Mouse (Mus musculus) mouse embryonic stem cell (cell line): ENCODE data around the gene Glyctk.

Experiments
- in situ Hi-C, 2 experiments: fragments of 300-500 bp; cut with MboI; formaldehyde crosslinking; loops; 1 replicate in 1 of 2; 3 replicates in 1 of 2; pipeline ENCODE4 v1.14.3; 2019 to 2020; ENCODE audit warnings: low sequenced_read_pairs in 2 of 2, low pct_unique_long_range_greater_than_20kb in 1 of 2, mixed read lengths in 1 of 2; ENCODE audit not compliant: unreplicated experiment in 1 of 2

Gene Glyctk

DNA sequence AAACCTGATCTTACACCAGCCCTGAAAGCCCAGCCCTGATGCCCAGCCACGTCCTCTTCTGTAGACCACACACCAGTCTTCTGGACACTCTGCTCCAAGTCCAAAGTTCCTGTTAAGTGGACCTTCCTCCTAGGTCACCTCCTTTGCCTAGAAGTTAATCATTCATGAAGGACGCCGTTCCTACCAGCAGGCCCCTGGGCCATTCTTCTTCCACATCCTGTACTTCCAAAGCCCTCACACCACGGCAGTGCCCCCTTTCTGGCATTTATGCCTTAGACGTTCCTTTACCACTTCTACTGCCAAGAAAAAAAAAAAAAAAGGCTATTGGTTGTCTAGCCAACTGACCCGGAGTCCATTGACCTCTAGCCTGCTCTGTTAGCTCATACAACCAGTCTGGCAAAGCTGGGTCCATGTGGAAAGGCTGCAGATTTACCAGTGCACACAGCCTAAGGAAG is at the start of gene Glyctk:
TSS of gene Glyctk (minus strand) at position 102 of the 455 bp plus-strand sequence.
- in situ Hi-C loops: no loop called here

DNA sequence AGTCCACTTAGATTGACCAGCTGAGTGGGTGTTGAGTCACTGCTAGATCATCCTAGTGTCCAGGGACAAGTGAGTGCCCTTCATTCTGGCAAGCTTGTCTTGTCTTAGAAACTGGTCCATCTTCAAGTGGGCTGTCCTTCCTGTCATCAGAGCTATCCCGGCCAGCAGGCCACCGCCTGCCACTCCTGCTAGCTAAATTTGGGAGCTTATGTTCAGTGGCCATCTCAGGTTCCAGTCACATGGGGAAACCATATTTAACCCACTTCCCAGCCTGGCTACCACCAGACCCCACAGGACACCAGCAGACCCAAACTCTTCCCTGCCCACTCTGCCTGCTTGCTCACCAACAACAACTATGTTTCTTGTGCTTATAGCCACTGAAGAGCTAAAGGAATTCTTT is 48.6 kb upstream of the Glyctk start:
- in situ Hi-C loops: no loop called here

DNA sequence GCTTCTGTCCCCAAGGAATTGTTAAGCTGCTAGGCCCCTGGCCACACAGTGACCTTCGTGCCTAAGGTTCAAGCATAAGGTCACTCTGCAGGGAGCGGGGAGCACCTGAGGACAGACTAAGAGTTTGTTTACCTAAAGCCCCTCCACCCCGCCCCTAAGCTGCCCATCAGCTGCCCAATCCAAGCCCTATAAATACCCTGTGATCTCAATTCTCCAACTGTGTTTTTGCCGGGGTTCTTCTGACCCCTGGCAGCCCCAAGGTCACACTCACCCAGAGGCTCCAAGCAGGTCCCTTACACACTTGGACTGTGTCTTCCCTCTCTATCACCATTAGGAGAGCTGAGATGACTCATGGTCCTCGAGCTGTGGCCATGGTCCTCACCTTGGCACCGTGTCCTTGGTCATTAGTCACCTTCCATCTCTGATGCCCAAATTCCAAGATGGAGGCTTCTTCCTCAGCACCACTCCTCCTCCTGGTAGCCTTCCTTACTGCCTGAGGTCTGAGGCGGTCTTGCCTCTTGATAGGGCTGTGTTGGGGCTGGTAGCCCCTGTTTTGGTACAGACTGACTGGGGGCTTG is 47.9 kb upstream of the Glyctk start:
- in situ Hi-C loops: no loop called here

DNA sequence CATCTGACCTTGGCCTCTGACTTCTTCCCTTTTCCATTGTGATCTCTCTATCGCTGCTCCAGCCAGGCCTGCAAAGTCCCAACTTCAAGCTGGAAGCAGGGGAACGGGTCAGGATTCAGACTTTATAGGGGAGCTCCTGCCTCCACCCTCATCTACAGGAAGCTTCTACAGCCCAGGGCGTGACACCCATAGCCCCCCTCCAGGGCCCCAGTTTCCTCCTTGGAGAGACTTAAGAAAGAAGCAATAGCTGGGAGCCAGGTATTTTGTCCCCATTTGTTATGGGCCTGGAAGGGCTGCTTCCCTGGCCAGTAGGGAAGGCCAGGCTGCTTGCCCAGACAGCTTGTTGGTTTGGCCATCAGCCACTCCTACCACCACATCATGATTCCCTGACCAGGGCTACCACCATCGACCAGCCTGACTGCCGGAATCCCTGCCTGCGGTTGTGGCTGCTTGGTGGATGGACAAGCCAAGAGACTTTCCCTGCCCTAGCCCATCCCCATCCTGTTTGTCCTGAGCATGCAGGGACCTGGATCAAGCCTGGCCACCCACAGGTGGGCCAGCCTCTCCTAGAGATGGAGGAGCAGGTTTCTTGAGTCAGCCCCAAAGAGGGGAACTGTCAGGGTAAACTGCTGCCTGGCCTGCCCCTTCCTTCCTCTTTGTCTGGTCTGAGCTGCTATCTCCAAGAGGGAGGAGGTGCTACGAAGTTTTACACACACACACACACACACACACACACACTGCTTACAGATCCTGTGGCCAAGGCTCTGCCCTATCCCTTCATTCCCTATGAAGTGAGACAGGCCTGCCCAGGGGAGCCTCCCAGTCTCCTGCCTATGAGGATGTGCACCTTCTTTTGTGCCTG is 46.3 kb upstream of the Glyctk start:
- in situ Hi-C loops: no loop called here

DNA sequence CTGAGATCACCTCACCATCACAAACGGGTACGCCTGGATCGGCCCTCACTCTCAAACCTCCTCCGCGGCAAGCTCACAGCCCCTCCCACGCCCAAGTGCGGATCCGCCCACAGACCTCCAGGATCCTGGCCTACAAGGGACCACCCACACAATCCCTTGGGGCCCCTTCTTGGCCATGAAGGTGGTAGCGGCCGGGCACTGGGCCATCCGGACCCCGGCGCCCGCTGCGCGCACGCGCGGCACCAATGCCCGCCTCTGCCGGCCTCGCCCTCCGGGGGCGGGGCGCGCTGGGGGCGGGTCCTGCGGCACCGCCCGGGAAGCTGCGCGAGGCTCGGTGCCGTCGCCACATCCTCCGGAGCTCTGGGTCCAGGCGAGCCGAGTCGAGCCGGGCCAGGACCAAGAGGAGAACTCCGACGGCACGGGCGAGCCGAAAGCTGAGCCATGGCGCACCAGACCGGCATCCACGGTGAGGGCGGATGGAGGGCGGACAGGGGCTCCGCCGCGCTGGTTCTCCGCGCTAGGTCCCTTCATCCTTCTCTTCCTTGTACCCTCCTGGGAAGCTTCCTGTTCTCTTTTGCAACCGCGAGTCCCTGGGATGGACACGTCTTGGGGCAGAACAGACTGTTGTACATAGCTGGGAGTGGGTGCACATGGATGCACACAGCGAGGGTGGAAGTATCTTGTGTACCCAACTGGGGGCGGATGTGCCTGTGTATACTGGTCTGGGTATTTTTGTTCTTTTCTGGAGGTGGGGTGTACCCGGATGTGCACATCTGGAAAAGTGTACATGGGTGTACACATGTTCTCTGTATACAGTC is 45.1 kb upstream of the Glyctk start, which contains the start of gene Twf2:
TSS of gene Twf2 (plus strand) at position 290 of the 818 bp plus-strand sequence.
- in situ Hi-C loops: no loop called here

DNA sequence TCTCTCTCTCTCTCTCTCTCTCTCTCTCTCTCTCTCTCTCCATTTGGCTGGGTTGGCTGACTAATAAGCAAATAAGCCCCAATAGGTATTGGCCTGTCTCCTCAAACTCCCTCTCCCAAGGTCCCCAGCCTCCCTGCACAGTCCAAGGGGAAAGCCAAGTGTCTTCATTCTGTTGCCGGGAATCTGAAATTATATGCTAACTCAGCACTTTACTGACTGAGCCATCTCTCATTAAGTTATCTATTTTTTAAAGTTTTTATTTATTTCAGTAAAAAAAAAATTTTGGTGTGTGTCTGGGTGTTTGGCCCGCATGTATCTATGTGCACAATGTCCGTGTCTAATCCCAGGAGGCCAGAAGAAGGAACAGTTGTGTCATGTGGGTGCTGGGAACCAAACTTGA is 44.0 kb upstream of the Glyctk start:
- in situ Hi-C loops: no loop called here

DNA sequence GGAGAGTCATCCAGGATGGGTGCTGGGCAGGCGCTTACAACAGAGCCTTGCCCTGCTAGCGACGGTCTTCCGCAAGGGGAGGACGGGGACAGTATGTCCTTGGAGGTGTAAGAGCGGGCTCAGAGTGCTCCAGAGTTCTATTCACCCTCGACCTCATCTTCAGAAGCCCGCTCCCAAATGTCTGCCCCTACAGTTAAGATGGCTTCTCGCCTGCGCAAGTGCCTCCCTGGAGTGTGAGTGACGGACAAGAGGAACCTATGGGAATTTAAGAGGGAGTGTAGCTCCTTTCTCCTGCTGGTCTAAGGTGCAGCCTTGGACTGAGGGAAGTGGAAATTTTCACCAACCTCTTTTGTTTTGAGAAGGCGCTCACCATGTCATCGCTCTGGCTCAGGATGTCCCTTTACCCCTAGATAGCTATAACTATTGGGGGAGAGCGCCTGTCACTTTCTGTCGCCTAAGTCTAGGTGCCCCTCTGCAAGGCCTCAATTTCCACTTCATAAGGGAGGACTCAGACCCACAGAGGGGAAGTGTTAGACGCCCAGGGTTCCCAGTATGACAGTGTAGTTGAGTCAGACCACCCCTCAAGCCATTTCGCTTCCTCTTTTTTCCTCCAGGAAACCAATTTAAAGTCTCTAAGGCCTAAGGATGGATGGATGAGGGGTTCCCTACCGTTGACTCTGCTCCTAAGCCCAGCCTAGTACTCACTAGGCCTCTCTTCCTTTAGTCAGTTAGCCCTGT is 41.8 kb upstream of the Glyctk start, which contains the start of gene Ppm1m:
TSS of gene Ppm1m (minus strand) at position 212 of the 738 bp plus-strand sequence.
- in situ Hi-C loops: loop anchor here in 1 of 2 experiments (25.0 kb wide), 1 partner anchor 638 kb away; no protein-coding TSS in a partner anchor

DNA sequence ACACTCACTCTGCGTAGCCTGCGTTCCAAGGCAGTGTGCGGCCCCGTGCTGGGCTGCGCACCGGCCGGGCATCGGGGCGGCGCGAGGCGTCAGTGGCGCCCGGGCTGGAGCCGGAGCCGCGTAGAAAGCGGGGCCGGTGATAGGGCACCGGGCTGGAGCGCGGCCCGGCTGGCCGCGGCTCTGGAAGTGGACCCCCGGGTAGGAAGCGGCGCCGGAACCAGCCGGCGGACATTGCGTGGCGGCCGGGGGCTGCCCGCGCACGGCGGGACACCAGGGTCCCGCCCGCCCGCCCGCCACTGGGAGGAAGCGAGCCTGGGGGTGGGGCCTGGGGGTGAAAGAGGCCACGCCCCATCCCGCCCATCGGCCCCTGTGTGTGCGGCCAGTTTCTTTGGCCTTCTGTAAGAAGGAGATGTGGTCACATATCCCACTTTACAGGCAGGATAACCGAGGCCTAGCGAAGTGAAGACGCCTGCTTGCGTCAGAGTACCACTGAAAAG is 41.1 kb upstream of the Glyctk start:
- in situ Hi-C loops: loop anchor here in 1 of 2 experiments (25.0 kb wide), 1 partner anchor 638 kb away; no protein-coding TSS in a partner anchor

DNA sequence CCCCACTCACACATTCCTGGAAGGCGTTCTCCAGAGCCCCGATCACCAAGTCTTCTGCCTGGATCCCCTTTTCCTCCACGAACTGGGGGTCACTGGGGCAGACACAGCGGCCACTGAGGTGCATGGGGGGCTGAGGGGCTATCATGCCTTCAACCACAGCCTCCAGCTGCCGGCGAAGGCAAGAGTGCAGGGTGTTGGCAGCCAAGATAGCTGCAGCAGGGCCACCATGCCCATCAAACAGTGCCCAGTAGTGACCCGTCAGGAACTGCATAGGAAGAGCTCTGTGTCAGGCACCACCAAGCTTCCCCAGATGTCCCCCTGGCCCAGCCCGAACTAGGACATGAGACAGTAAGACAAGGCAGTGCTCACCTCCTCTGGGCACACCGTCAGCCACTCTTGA is 39.8 kb upstream of the Glyctk start:
- in situ Hi-C loops: loop anchor here in 1 of 2 experiments (25.0 kb wide), 1 partner anchor 640 kb away; no protein-coding TSS in a partner anchor

DNA sequence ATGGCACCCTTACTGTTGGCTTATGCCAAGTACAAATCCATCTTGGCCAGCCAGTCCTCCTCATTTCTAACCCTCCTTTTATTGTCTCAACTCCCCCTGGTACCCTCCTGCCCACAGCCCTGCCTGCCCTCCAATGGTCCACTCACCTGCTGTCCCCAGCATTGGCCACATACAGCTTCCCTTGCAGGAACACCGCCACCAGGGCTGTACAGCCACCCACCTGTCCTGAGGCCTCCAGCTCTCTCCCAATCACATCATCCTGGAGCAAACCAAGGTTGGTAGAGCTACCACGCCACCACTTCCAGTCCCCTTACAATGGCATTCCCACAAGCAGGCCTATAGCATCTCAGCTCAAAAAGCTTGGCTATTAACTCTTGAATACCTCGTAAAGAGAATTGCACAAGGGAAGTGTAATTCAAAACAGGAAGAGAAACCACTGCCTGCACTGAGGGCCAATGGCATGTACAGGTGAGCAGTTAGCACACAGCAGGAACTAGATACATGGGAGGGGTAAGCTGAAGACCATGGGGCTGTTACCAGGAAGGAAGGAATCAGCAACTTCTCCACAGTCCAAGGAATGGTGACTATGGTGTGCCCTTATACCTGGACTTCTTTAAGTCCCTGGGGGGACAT is 39.3 kb upstream of the Glyctk start:
- in situ Hi-C loops: loop anchor here in 1 of 2 experiments (25.0 kb wide), 1 partner anchor 640 kb away; no protein-coding TSS in a partner anchor

DNA sequence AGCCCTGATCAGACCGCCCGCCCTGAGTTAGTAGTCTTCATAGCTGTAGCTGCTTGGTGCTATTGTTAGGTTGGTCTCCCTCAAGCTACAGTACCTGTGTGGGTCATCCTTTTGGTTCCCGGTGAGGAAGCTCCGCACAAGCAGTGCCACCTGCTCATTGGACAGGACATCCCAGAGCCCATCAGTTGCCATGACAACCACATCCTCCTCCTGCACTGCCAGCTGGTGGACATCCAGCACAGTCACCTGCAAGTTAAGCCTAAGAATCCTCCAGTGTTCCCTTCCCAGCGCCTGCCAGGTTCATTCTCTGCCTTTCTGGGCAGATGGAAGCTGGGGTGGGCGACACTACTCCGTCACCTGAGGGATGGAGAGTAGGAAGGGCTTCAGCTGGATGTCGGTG is 37.8 kb upstream of the Glyctk start:
- in situ Hi-C loops: loop anchor here in 1 of 2 experiments (25.0 kb wide), 1 partner anchor 642 kb away; no protein-coding TSS in a partner anchor

DNA sequence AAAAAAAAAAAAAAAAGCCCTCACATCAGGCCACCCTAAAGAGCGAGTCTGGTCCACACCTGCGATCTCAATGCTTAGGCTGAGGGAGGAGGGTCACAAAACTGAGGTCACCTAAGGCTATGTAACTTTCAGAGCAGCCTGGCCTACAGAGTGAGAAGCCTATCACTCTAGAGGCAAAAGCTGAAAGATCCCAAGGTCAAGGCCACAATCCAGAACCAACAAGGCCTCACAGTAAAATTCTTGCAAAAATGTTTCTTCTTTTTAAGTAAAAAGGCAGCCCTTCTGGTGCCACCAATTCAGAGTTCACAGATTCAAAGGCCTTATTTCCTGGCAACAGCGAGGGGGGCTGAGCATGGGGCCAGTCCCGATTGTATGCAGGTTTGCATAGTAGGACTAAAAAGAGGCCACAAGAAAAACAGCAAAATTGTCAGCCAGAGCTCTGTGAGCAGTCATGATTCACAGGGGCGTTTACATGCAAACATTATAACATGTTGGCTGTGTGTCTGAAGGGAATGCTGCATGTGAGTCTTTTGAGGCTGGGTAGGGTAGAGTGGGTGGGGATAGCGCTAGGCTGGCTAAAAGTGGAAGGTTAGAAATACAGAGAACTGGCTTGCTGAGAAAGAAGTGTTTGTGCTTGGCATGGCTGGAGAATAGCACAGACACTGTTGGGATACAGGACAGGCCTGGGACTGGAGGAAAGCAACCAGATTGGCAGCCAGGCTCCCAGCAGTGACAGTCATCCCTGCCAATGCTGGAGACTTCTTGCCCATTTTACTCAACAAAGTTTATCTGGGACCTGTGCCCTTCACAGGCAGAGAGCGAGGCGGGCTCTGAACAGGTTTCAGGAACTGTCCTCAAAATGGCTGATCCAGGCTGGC is 36.2 kb upstream of the Glyctk start:
- in situ Hi-C loops: loop anchor here in 1 of 2 experiments (25.0 kb wide), 1 partner anchor 643 kb away; no protein-coding TSS in a partner anchor

DNA sequence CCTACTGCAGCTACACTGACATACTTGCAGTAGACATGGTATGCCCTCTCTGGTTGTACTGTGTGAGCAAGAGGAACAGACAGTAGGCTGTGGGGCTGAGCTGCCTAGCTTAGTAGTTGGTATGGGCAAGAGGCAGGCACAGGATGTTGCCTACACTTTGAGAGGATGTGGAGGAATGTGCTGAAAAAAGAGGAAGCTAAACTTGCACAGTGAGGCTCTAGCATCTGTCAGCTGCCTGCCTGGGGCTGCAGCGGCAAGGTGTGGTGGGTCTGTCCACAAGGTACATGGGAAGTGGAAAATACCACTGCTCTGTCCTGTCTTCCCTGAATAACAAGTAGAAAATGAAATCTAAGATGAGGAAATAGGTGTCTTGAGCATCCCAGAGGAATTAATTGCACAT is 35.1 kb upstream of the Glyctk start:
- in situ Hi-C loops: loop anchor here in 1 of 2 experiments (25.0 kb wide), 1 partner anchor 644 kb away; no protein-coding TSS in a partner anchor

DNA sequence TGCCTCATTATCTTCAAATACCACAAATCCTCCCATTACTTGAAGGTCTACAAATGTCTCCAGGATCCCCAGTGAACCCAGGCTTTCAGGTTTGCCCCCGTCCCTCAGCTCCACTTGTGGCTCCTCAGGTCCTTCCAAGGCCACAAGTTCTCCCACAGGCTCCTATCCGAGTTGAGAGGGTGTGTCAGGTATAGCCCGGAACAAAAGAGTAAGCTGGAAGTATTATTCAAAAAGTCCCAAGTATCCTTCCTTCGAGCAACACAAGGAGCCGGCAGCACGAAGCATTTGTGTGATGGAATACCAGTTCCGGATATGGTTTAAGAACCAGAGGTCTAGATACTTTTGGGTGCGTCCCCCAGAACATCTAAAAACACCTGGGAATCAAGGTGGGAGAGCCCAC is 34.1 kb upstream of the Glyctk start:
- in situ Hi-C loops: loop anchor here in 1 of 2 experiments (25.0 kb wide), 1 partner anchor 645 kb away; no protein-coding TSS in a partner anchor

DNA sequence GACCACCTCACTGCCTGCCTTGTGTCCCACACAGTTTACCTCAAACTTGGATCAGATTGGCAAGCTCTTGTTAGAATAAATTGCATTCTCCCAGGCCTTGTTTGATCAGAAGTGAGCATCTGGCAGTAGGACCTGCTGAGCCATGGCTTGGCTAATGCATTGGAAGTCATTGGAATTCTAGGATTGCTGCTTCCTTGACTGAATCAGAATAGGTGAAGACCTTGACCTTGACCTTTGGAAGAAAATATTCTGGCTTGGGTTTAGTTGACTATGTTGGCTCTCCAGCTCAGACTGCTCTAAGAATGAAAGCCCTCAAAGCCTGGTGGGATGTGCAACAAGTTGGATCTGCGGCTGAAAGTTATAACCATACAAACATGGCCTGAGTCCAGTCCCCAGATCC is 33.4 kb upstream of the Glyctk start:
- in situ Hi-C loops: loop anchor here in 1 of 2 experiments (25.0 kb wide), 1 partner anchor 646 kb away; no protein-coding TSS in a partner anchor

DNA sequence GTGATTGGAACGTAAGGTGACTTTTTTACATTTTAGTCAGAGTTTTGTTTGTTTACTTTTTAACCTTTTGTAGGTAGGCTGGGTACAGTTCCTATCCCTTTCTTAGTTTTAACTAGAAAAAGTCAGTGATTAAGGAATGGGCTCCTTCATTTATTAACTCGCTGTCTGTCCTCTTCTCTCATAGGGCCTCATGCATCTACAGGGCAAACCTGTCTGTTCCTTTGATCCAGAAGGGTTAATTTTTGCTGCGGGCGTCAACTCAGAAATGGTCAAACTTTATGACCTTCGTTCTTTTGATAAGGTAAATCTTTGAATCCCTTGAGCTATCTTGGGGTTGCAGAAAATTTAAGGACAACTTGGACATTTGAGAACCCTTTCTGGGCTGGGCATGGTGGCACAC is 26.1 kb upstream of the Glyctk start:
- in situ Hi-C loops: loop anchor here in 1 of 2 experiments (25.0 kb wide), 1 partner anchor 653 kb away; no protein-coding TSS in a partner anchor
